In genomic region chr15:97379489-97380304, GRCm38 (mm10) we compare ENCODE assay signal across 10 mouse cellular contexts.
DNase-seq lines count a peak whose midpoint lies in the region; ATAC-seq lines count a peak whose summit lies in the region.
"Had no signal": no experiment of that assay in that cellular context is flagged by ENCODE, and none has a peak within 500 bp of the region (broad histone marks: within the 10 kb centered on the region; RNA-seq: fewer than 3 reads in every experiment).

No protein-coding gene starts in this region.

- H3K27me3 ChIP-seq in liver, embryonic 11.5 days (replicated peaks; ENCODE audit: control insufficient read depth, insufficient read depth, low read length): no peaks in the 10 kb centered on the region

- peak overlapping the region; percentile 62 for H3K27ac ChIP-seq in liver, embryonic 11.5 days (ENCODE audit: low read depth, low read length)
- H3K27ac ChIP-seq: embryonic facial prominence, embryonic 13.5 days had no signal

- H3K4me2 ChIP-seq in liver, embryonic 11.5 days: peak overlapping the region; percentile 68
- H3K4me2 ChIP-seq: embryonic facial prominence, embryonic 13.5 days had no signal

- H3K36me3 ChIP-seq in liver, embryonic 11.5 days (ENCODE audit: control insufficient read depth, insufficient read depth, low read length): no peaks in the 10 kb centered on the region; the same call in 1 of the 2 replicates
- H3K36me3 ChIP-seq: embryonic facial prominence, embryonic 13.5 days had no signal

- H3K4me3 ChIP-seq in liver, embryonic 11.5 days (ENCODE audit: low read depth, low read length): peak overlapping the region; percentile 38
- H3K4me3 ChIP-seq: embryonic facial prominence, embryonic 13.5 days had no signal

- WGBS in liver, embryonic 11.5 days: 28% methylated on average over 11 of the region's 12 CpGs

- no peaks in the 10 kb centered on the region for H3K9me3 ChIP-seq in liver, embryonic 11.5 days (ENCODE audit: control insufficient read depth, low read length)
- H3K9me3 ChIP-seq: embryonic facial prominence, embryonic 13.5 days had no signal

- H3K4me1 ChIP-seq in liver, embryonic 11.5 days (replicated peaks; ENCODE audit: control insufficient read depth, insufficient read depth, low read length): peaks cover 27% of the 10 kb centered on the region

- peak overlapping the region; percentile 63 for H3K9ac ChIP-seq in liver, embryonic 11.5 days (ENCODE audit: low read depth, low read length)
- H3K9ac ChIP-seq: embryonic facial prominence, embryonic 13.5 days had no signal

- peak; percentile 98 for ATAC-seq in liver, embryonic 11.5 days (replicated peaks; ENCODE audit: low FRiP score)
- ATAC-seq in cerebellum, adult (ENCODE audit: insufficient number of reproducible peaks, low FRiP score, low TSS enrichment): no peak

- peak; percentile 68 to 90 for DNase-seq in adrenal gland, adult (ENCODE audit: inconsistent age in 2 of 2, low spot score in 1 of 2)
- no peak for DNase-seq in adrenal gland, adult 18-20 months (ENCODE audit: low spot score in 2 of 2)
- DNase-seq in spleen, adult 12 weeks (ENCODE audit: low spot score): peak; percentile 45
- no peak for DNase-seq in spleen, adult 18-20 months
- no peak for DNase-seq in liver, embryonic 11.5 days (ENCODE audit: low spot score)
- DNase-seq in right cerebral cortex, postnatal 4 days: no peak
- no peak for DNase-seq in gastrocnemius, postnatal 4 days (ENCODE audit: low spot score in 2 of 2)
- DNase-seq: thymus, adult 18-20 months had no signal

Comparison
In these comparisons a context has a peak if more than half of its experiments do, and no peak if none do; other contexts are left out.
1. DNase-seq: peak in adrenal gland, adult (2 of 2) and spleen, adult 12 weeks (single experiment); none in adrenal gland, adult 18-20 months (0 of 2), spleen, adult 18-20 months (0 of 2), liver, embryonic 11.5 days (single experiment), right cerebral cortex, postnatal 4 days (single experiment) and gastrocnemius, postnatal 4 days (0 of 2).